Mouse (Mus musculus): ENCODE data around the gene Casq1.

Casq1 gene

GRCm38 (mm10) chr1:172206141-172206917, 13.3 kb downstream of the Casq1 start, which contains the start of gene Pea15a:
Pea15a (minus strand) TSS chr1:172206804.
- DNase-seq (ENCODE audit: low read depth, low spot score) = peak; percentile 54

GRCm38 (mm10) chr1:172205741-172206087, 14.0 kb downstream of the Casq1 start:
- DNase-seq (ENCODE audit: low read depth, low spot score) = no peak

- no peak for DNase-seq (ENCODE audit: low read depth, low spot score)
These were observed 14.6 kb downstream of the Casq1 start for GRCm38 (mm10) chr1:172204814-172205740.

GRCm38 (mm10) chr1:172204033-172204813, 15.4 kb downstream of the Casq1 start:
- no peak for DNase-seq (ENCODE audit: low read depth, low spot score)

GRCm38 (mm10) chr1:172203566-172203965, 16.1 kb downstream of the Casq1 start:
- no peak for DNase-seq (ENCODE audit: low read depth, low spot score)

GRCm38 (mm10) chr1:172202894-172203522, 16.7 kb downstream of the Casq1 start:
- peak; percentile 43 for DNase-seq (ENCODE audit: low read depth, low spot score)

GRCm38 (mm10) chr1:172201967-172202880, 17.4 kb downstream of the Casq1 start:
- DNase-seq (ENCODE audit: low read depth, low spot score) = no peak

- peak; percentile 88 for DNase-seq (ENCODE audit: low read depth, low spot score)
These were observed 18.7 kb downstream of the Casq1 start for GRCm38 (mm10) chr1:172200871-172201447.

GRCm38 (mm10) chr1:172200161-172200560, 19.5 kb downstream of the Casq1 start:
- no peak for DNase-seq (ENCODE audit: low read depth, low spot score)

- DNase-seq (ENCODE audit: low read depth, low spot score) = no peak
These were observed 20.7 kb downstream of the Casq1 start for GRCm38 (mm10) chr1:172198996-172199395.

- DNase-seq (ENCODE audit: low read depth, low spot score) = no peak
These were observed 21.4 kb downstream of the Casq1 start for GRCm38 (mm10) chr1:172198316-172198715.

- DNase-seq (ENCODE audit: low read depth, low spot score) = no peak
These were observed 21.8 kb downstream of the Casq1 start for GRCm38 (mm10) chr1:172197851-172198250.

- DNase-seq (ENCODE audit: low read depth, low spot score) = no peak
These were observed 22.5 kb downstream of the Casq1 start for GRCm38 (mm10) chr1:172197146-172197545.

GRCm38 (mm10) chr1:172194435-172194834, 25.2 kb downstream of the Casq1 start:
- DNase-seq (ENCODE audit: low read depth, low spot score) = no peak

GRCm38 (mm10) chr1:172192217-172192616, 27.5 kb downstream of the Casq1 start:
- DNase-seq (ENCODE audit: low read depth, low spot score) = no peak

- DNase-seq (ENCODE audit: low read depth, low spot score) = no peak
These were observed 28.1 kb downstream of the Casq1 start for GRCm38 (mm10) chr1:172191578-172191977.

- DNase-seq (ENCODE audit: low read depth, low spot score) = no peak
These were observed 30.8 kb downstream of the Casq1 start for GRCm38 (mm10) chr1:172188891-172189290.

- DNase-seq (ENCODE audit: low read depth, low spot score) = no peak
These were observed 33.0 kb downstream of the Casq1 start for GRCm38 (mm10) chr1:172186401-172187289.

- no peak for DNase-seq (ENCODE audit: low read depth, low spot score)
These were observed 35.8 kb downstream of the Casq1 start for GRCm38 (mm10) chr1:172183915-172184314.
